Mouse (Mus musculus): ENCODE data around the gene Shh. TPM values are rescaled to one million over a fixed set of nuclear protein-coding genes. Genes with fewer than 3 reads are reported as not detected.

Gene Shh
- 1 to 10 TPM; 2.9 to 4.3 (median 3.3) TPM for total RNA-seq (2022)

DNA sequence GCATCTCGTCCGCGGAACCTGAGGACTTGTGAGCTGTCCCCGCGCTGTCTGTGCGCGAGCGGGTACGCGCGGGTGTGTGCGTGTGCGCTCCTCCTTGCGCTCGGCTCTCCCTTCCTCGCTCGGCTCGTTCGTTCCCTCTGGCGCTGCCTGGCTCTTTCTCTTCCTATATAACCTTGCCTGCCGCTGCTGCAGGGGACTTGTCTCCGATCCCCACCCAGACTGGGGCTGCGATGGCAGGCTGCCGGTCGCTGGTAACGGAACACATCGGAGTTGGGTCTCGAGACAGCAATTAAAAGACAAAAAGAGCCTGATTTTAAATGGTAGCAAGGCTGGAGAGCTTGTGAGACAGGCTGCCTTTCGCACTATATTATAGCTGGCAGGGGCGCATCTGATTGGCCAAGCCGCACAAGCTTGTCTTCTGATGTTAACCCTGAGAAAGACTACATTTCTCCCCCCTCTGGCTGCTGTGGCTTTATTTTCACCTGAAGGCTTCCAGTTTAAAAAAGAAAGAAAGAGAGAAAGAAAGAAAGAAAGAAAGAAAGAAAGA is at the start of gene Shh:
Gene Shh, minus strand, starts transcription at position 497 of the 547 bp plus-strand sequence.
- DNase-seq (ENCODE audit: low spot score in 2 of 2): peak; percentile 48 to 52

- DNase-seq (ENCODE audit: low spot score in 2 of 2): no peak
These were observed 33.9 kb upstream of the Shh start for GRCm38 (mm10) chr5:28500792-28501439.

DNA sequence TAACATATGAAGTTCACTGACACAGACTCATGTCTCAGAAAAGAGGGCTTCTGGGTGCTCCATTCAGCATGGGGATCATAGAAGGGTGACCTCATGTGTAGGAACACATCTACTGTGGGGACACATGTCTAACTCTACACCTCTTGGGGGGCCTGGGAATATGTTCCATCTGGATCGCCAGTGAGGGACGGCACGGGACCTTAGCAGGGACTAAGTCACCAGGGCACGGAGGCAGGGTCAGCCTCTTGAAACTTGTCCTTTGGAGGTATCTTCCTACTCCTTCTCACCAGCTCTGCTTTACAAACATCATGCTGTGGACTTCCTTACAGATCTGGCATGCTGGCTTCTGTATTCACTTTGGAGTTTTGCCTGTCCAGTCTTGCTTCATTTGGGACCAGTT is 31.8 kb upstream of the Shh start:
- no peak for DNase-seq (ENCODE audit: low spot score in 2 of 2)

- no peak for DNase-seq (ENCODE audit: low spot score in 2 of 2)
These were observed 28.9 kb upstream of the Shh start for GRCm38 (mm10) chr5:28495712-28496650.

- DNase-seq (ENCODE audit: low spot score in 2 of 2): no peak
These were observed 26.5 kb upstream of the Shh start for GRCm38 (mm10) chr5:28493550-28493949.

DNA sequence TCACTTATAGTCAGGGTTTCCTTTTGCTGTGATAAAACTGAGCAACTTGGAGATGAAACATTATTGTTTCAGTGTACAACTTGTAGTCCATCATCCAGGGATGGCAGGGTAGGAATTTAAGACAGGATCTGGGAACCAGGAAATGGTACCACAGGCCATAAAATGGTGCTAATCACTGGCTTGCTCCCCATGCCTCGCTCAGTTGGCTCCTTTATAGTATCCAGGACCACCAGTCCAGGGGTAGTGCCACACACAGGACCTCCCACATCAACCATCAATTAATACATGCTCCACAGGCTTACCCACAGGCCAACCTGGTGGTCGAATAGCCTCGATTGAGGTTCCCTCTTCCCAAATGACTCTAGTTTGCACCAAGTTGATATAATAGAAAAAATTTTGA is 15.9 kb upstream of the Shh start:
- DNase-seq (ENCODE audit: low spot score in 2 of 2): no peak

DNA sequence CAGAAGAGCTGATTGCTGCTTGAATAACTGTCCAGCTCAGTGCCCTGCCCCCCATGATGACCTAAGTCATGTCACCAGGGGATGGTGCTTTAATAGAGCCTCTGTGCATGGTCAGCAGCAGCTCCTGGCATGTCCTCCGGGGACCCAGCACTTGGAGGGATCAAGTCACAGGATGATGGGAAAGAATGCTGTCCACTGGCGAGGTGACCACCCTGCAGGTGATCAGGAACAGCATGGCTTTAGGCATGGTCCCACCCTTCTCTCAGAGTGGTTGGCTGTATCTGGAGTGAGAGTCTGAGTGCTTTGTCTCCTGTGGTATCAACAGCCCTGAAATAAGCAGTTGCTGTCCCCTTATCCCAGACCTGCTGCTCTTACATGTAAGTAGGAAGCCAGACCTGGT is 14.7 kb upstream of the Shh start:
- no peak for DNase-seq (ENCODE audit: low spot score in 2 of 2)

- DNase-seq (ENCODE audit: low spot score in 2 of 2): no peak
These were observed 9.6 kb upstream of the Shh start for GRCm38 (mm10) chr5:28476389-28477379.

- DNase-seq (ENCODE audit: low spot score in 2 of 2): no peak
These were observed 6.5 kb upstream of the Shh start for GRCm38 (mm10) chr5:28473556-28473955.

DNA sequence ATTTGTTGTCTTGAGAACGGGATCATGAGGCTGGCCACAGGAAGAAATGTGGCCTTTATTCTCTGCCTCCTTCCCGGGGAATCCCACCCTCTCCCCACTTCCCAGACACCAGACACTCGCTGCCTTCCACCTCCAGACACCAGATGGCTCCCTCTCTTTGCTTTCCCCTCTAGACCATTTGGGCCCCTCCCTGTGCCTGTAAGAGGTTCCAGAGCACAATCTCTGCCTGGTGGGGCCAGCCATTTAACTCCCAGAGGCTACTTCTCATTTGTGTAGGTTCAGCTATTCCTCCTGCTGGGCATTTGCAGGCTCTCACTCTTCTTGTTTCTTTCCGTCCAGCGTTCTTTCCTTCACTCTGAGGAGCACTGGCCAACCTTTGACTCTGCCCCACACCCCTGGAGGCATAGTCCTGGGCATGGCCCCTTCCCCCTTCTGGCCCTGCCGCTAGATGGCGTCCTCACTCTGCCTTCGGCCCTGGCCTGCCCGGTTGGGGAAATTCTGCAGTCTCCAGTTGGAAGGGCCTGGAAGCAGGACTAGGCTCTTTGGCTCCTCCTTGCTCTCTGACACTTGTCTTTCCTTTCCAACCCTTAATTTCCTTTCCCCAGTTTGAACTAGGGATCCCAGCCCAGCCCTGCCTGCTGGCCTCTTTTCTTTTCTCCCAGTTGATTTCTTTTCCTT is 2.6 kb upstream of the Shh start:
- no peak for DNase-seq (ENCODE audit: low spot score in 2 of 2)

DNA sequence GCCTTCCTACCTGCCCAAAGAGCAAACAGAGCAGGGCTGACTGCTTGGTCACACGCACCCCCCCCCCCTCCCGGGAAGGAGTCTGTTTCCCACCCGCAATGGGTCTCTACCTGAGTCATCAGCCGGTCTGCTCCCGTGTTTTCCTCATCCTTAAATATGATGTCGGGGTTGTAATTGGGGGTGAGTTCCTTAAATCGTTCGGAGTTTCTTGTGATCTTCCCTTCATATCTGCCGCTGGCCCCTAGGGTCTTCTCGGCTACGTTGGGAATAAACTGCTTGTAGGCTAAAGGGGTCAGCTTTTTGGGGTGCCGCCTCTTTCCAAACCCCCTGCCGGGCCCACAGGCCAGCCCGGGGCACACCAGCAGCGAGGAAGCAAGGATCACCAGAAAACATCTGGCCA is 705 bp downstream of the Shh start:
- no peak for DNase-seq (ENCODE audit: low spot score in 2 of 2)

DNA sequence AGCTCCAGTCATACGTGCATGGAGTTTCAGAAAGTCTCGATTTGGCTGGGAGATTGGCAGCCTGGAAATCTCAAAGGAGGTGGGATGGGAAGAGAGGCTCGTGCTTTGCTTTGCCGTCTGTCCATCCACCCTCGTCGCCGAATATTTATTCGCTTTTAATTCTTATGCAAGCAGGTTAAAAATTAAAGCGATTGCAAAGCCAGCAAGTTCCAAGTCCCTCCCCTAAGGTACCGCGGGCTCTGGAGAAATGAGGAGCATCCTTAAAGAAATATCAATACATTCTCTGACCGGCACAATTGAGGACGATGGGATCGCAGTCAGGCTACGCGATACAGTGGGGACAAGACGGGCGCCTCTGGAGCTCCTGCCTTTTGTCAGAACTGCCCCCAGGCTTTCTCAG is 1.5 kb downstream of the Shh start:
- peak in 1 of 2 experiments; percentile 4 for DNase-seq (ENCODE audit: low spot score in 2 of 2)

DNA sequence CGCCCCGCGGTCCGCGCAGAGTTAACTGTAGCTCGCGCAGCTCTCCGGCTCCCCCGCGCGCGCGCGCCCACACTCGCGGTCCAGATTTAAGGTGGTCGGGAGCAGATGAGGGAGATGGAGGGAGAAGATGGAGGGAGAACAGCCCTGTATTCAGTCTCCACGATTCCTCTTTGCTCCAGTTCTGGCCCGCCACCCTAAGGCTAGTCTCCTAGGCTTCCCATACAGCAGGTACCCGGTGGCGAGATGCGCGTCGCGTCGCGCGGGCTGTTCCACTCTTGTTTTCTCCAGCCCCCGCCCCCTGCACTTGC is 2.0 kb downstream of the Shh start:
- peak; percentile 40 to 50 for DNase-seq (ENCODE audit: low spot score in 2 of 2)

DNA sequence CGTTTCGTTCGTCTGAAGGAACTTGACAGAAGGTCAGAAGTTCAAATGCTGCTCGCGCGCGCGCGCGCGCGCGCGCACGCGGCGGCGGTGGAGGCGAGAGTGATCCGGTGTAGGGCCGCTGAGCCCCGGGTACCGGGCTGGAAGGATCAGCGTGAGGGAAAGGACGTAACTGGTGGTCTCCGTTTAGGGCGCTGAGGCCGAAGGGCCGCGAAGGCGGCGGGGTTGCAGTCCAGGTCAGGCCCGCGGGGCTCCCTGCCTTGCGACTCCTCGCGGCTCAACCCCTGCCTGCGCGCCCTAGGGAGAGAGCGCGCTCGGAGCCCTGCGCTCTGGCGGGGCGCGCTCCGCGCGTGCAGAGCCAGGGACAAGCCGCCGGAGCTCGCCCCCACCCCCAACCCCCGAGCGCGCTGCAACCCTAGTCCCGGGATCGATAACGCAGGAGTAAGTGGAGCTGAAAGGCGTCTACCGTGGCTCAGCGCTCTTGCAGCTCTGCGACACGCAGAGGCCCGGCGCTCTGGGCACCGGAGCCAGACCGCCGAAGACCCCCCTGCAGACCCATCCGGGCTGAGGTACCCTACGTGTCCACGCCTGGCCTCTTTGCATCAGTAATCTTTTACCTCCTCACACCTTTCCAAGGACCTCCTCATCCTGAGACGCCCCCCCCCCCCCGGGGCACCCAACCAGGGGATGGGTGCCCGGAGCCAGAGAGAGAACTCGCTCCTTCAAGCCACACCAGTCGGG is 2.5 kb downstream of the Shh start:
- peak in 1 of 2 experiments; percentile 5 for DNase-seq (ENCODE audit: low spot score in 2 of 2)

GRCm38 (mm10) chr5:28463656-28464055 is 3.4 kb downstream of the Shh start:
- no peak for DNase-seq (ENCODE audit: low spot score in 2 of 2)

DNA sequence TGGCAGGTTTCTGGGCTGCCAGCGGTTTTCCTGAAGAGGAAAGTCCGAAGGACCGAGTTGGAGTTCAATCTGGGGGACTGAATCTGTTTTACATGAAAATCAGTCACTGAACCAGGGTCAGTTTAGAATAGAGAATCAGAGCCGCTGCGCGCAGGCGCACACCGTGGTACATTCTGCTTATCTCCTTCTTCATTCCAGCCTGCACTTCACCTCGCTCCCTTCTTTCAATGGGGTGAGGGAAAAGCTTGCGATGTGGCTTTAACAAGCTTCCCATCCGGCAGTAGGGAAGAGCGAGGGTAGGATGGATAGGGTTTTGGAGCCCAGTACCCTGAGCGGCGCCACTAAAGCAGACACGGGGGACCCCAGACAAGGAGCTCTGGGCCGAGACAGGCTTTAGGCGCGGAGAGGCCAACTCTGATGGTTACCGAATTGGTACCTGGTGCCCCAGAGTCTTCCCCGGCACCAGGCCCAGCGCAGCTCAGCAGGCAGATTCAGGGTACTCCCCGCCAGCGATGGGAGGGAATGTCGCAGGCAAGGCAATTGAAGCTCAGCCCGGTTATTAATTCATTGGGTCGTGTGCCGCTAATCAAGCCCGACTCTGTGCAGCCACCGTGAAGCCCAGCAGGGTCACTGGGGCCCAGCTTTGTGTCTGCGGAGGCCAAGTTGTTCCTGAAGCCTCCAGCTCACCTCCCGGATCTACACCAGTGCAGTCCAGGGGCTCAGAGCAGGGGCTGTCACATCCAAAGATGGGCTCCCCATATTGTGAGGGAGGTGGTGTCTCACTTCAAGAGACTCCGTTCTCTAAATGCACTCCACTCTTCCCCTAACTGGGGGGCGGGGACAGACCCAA is 4.1 kb downstream of the Shh start:
- no peak for DNase-seq (ENCODE audit: low spot score in 2 of 2)

DNA sequence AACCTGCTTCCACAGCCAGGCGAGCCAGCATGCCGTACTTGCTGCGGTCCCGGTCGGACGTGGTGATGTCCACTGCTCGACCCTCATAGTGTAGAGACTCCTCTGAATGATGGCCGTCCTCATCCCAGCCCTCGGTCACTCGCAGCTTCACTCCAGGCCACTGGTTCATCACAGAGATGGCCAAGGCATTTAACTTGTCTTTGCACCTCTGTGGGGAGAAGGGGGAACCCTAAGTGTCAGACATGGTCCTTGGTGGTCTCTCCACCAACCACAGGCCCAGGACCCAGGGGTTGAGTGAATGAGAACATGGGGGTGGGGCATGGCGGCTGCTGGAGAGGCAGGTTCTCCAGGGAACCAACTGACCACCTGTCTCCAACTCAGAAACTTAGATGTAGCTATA is 5.7 kb downstream of the Shh start:
- no peak for DNase-seq (ENCODE audit: low spot score in 2 of 2)

GRCm38 (mm10) chr5:28460556-28461350 is 6.3 kb downstream of the Shh start:
- no peak for DNase-seq (ENCODE audit: low spot score in 2 of 2)

Data from left cerebral cortex, adult 8-10 months (tissue).